Mouse (Mus musculus) central nervous system, embryonic 14 days (tissue): ENCODE results near the gene 4930563M21Rik. TPM values are rescaled to one million over a fixed set of nuclear protein-coding genes. Genes with fewer than 3 reads are reported as not detected.

Source experiments
- polyA plus RNA-seq: library from polyadenylated mRNA; depleted of rRNA; stranded (reverse); fragments of >200 nt; gene quantifications from 2 replicates; pipeline ENCODE4 v1.2.3, GENCODE M21; 2012; rRNA removed

The 4930563M21Rik gene
- polyA plus RNA-seq: not detected in 2 replicates

GRCm38 (mm10) chr9:56010450-56010849 is at the start of gene 4930563M21Rik:
Gene 4930563M21Rik, minus strand, starts transcription at chr9:56010550.

GRCm38 (mm10) chr9:56041372-56042180 is 31.2 kb upstream of the 4930563M21Rik start, which contains the start of gene Rcn2:
Gene Rcn2, plus strand, starts transcription at chr9:56041845.

GRCm38 (mm10) chr9:55937664-55938617 is 72.4 kb downstream of the 4930563M21Rik start, which contains the start of gene Scaper:
Gene Scaper, minus strand, starts transcription at chr9:55938119.

Other genes starting within 250 kb of the 4930563M21Rik start
- 17.2 and 17.3 TPM in 2 replicates for gene Scaper, start 72.4 kb downstream of the 4930563M21Rik start, polyA plus RNA-seq
- gene Rcn2, start 31.3 kb upstream of the 4930563M21Rik start, polyA plus RNA-seq: 156 and 157 TPM in 2 replicates
- 1.2 and 2.2 TPM in 2 replicates for gene Pstpip1, start 79.4 kb upstream of the 4930563M21Rik start, polyA plus RNA-seq
- 344 and 347 TPM in 2 replicates for gene Tspan3, start 154.9 kb upstream of the 4930563M21Rik start, polyA plus RNA-seq